Mouse (Mus musculus) small intestine, adult 2 months (tissue): ENCODE measurements around the gene Rnf40. TPM values are rescaled to one million over a fixed set of nuclear protein-coding genes. Genes with fewer than 3 reads are reported as not detected.
"Not testable (repeated sequence)": the region's sequence is repeated elsewhere in the genome, so short reads cannot be mapped to it uniquely, and the experiment has no call there.

ENCODE experiments used
- H3K27ac ChIP-seq: fragments of 200-500 bp; 2 replicates; pipeline ENCODE4 v1.5.1; 2012; ENCODE audit warnings: low read depth, low read length, control low read depth, inconsistent platforms; ENCODE audit not compliant: insufficient read depth
- H3K27me3 ChIP-seq: fragments of 200-500 bp; 2 replicates; pipeline ENCODE4 v1.6.1; 2012; ENCODE audit warnings: mild to moderate bottlenecking, moderate library complexity, low read length, inconsistent platforms; ENCODE audit not compliant: control insufficient read depth, insufficient read depth
- H3K36me3 ChIP-seq: fragments of 200-500 bp; 2 replicates; pipeline ENCODE4 v1.6.1; 2012; ENCODE audit warnings: mild to moderate bottlenecking, low read length, control low read depth, inconsistent platforms; ENCODE audit not compliant: control insufficient read depth, insufficient read depth
- H3K4me1 ChIP-seq: fragments of 200-500 bp; 2 replicates; pipeline ENCODE4 v1.6.1; 2012; ENCODE audit warnings: low read length, inconsistent platforms, mixed read lengths; ENCODE audit not compliant: control insufficient read depth, insufficient read depth, insufficient read length
- H3K4me3 ChIP-seq: fragments of 200-500 bp; 2 replicates; pipeline ENCODE4 v1.5.1; 2012; ENCODE audit warnings: low read depth, mild to moderate bottlenecking, control low read depth, inconsistent platforms, low read length, moderate library complexity
- CTCF ChIP-seq: fragments of 200-500 bp; IDR thresholded peaks from 2 replicates; pipeline ENCODE4 v1.5.1; 2012; ENCODE audit warnings: low read depth, mild to moderate bottlenecking, control low read depth, inconsistent platforms, low read length, moderate library complexity, mixed read lengths; ENCODE audit not compliant: insufficient replicate concordance, insufficient read length; ENCODE audit errors: extremely low read depth
- POLR2A ChIP-seq: fragments of 200-500 bp; IDR thresholded peaks from 2 replicates; pipeline ENCODE4 v1.6.1; 2012; ENCODE audit warnings: low read depth, mild to moderate bottlenecking, control low read depth, inconsistent platforms, low read length, moderate library complexity
- WGBS: fragments of 180-500 bp; shearing (Covaris S2); methylation state at CpG from one replicate; pipeline ENCODE4 v1.1.7; 2018; 5-methylcytosine and 5-hydroxymethylcytosine counted together
- polyA plus RNA-seq: library from polyadenylated mRNA; depleted of rRNA; stranded (reverse); fragments of >200 nt; gene quantifications from 2 replicates; pipeline ENCODE4 v1.2.3, GENCODE M21; 2012

The Rnf40 gene
- polyA plus RNA-seq, 1 experiment: 20.6 TPM

DNA sequence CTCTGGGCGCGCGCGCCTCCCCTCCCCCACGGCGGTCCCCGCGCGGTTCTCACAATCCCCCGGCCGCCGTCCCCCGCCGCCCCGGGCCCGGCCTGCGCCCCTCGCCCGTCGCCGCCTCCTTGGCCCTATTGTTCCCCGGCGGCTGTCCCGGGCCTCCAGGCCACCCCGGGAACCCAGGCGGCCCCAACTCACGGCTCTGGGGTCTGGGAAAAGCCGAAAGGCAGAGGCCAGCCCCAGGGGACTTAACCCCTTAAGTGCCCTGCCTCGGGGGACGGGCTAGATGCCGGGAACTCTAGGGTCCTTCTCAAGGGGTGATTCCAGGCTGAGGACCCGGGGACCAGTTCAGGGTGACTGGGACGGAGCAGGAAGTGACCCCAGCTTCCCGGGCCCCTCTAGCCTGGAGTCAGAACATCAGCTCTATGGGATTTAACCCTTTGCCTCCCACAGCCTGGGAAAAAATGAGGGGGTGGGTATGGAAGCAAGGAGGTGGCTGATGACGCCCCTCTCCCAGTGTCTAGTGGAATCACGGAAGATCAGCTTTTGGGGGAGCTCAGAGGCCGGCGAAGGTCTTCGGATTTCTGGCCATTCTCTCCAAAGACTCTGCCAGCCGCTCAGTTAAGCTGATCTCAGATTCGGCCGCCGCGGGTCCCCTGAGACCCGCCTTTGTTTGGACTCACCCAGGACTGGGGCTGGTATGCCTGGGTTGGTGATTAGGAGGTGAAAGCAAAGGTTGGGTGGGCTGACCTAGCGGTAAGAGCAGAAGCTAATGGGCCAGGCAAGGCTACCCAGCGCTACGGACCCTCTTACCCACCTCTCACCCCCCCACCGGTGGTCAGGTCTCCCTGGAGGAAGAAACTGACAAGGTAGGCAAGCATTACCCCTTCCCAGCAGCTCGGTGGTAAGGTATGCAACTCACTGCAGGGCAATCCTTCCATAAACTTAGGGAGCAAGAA lies 26.6 kb downstream of the Rnf40 start, which contains the start of gene Zfp629:
Gene Zfp629, minus strand, starts transcription at position 907 of the 953 bp plus-strand sequence.
- WGBS: 1% methylated on average over 50 of the region's 50 CpGs
- H3K27me3 ChIP-seq: no peaks in the 10 kb centered on the region
- peaks cover 18% of the 10 kb centered on the region for H3K36me3 ChIP-seq
- no peak within 1 kb of the TSS for H3K27ac ChIP-seq
- TF ChIP-seq POLR2A (no peak), CTCF (no peak)
- H3K4me3 ChIP-seq: peak within 1 kb of the TSS; percentile 98
- H3K4me1 ChIP-seq: 0 out of 2 replicates have a peak, but pooled peaks cover 3% of the 10 kb centered on the region

DNA sequence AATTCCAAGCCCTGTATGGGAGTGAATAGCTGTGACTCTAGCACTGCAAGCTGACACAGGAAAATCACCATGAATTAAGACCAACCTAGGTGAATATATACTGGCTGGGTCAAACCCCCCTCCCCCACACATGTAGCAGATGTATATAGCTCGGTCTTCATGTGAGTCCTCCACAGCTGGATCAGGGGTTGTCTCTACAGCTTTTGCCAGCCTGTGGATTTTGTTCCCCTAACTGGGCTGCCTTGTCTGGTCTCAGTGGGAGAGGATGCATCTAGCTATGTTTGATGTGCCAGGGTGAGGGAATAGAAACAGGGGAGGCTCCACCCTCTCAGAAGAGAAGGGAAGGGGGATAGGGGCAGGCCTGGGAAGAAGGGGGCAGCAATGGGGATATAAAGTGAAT lies 27.8 kb downstream of the Rnf40 start:
- Histone ChIP-seq H3K27ac (no peak overlapping the region), H3K36me3 (peaks cover 10% of the 10 kb centered on the region), H3K4me3 (no peak overlapping the region), H3K27me3 (no peaks in the 10 kb centered on the region), H3K4me1 (0 out of 2 replicates have a peak, but pooled peaks cover 3% of the 10 kb centered on the region)
- TF ChIP-seq CTCF: no peak
- TF ChIP-seq POLR2A: no peak
- WGBS: 54% methylated on average over 1 of the region's 1 CpGs

DNA sequence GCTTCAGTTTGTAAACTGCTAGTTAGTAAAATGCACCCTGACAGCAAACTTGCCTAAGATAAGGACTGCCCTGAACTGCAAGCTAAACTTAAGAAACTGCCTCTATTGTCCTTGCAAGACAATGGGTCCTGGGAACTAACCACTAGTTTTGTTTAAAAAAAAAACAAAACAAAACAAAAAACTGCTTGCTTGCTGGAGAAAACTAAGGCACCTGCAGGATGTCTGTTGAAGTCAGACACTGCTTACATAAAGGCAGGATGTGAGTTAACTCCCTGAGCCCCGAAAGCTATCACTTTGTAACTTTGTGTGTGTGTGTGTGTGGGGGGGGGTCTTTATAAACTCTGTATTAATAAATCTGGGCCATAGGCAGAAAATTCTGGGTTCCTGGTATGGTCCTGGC lies 28.3 kb downstream of the Rnf40 start:
- no peak for TF ChIP-seq POLR2A
- no peak for TF ChIP-seq CTCF
- H3K36me3 ChIP-seq: peaks cover 6% of the 10 kb centered on the region
- 0 out of 2 replicates have a peak, but pooled peaks cover 3% of the 10 kb centered on the region for H3K4me1 ChIP-seq
- 83% methylated on average over 1 of the region's 1 CpGs for WGBS
- H3K4me3 ChIP-seq: no peak overlapping the region
- H3K27me3 ChIP-seq: no peaks in the 10 kb centered on the region
- H3K27ac ChIP-seq: no peak overlapping the region

DNA sequence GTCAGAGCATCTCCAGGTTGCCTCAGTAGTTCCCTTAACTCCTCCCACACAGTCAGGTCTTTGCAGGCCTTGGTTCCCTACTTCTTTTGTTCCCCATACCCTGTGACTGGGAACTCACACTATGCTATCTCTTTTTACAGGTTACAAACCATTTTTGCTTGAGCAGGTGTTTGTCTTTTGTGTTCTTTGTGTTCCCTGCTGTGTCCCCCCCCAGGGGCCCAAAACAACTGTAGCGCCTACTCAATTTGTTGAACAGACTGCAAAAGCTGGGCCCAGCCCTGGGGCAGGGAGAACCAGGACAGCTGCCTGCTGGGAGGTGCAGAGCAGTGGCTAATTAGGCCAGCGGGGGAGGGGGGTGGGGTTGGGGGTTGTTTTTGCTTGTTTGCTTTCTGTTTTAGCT lies 29.4 kb downstream of the Rnf40 start:
- Histone ChIP-seq H3K4me1 (0 out of 2 replicates have a peak, but pooled peaks cover 3% of the 10 kb centered on the region), H3K27me3 (no peaks in the 10 kb centered on the region), H3K36me3 (no peaks in the 10 kb centered on the region), H3K27ac (no peak overlapping the region), H3K4me3 (no peak overlapping the region)
- WGBS: 81% methylated on average over 2 of the region's 2 CpGs
- TF ChIP-seq POLR2A (no peak), CTCF (no peak)

DNA sequence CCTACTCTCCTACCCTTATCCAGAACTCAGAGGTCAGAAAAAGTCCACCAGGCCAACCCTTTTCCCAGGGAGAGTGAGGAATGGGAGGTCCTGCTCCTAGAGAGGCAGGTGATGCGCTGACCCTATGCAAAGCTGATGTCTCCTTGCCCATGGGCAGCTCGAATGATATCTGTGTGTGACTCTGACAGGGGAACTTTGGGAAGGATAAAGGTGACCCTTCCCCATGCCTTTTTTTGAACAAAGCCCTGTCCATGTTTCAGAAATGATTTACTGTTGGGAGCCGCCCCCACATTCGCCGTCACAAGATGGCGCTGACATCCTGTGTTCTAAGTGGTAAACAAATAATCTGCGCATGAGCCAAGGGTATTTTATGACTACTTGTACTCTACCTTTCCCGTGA lies 29.8 kb downstream of the Rnf40 start:
- not testable (repeated sequence) for H3K27me3 ChIP-seq, H3K27ac ChIP-seq, H3K36me3 ChIP-seq, H3K4me1 ChIP-seq, H3K4me3 ChIP-seq
- 92% methylated on average over 7 of the region's 8 CpGs for WGBS

DNA sequence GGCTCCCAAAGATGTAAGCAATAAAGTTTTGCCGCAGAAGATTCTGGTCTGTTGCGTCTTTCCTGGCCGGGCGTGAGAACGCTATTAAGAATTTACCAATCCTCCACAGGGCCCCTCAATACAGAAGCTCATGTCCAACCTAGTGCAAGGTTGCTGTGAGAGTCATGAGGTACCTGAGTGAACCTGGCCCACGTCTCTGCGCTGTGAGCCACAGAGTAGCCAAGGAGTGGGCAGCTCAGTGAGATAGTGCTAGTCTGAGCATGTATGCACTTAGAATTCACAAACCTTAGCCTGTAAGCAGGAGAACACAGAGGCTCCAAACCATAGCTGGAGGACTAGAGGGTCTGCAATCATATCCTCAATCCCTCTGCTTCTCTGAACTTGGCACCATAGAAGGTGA lies 37.5 kb downstream of the Rnf40 start:
- WGBS: 96% methylated on average over 7 of the region's 7 CpGs
- H3K27ac ChIP-seq: no peak overlapping the region
- H3K4me3 ChIP-seq: no peak overlapping the region
- no peaks in the 10 kb centered on the region for H3K4me1 ChIP-seq
- TF ChIP-seq POLR2A: no peak
- no peak for TF ChIP-seq CTCF
- H3K36me3 ChIP-seq: no peaks in the 10 kb centered on the region
- H3K27me3 ChIP-seq: no peaks in the 10 kb centered on the region

DNA sequence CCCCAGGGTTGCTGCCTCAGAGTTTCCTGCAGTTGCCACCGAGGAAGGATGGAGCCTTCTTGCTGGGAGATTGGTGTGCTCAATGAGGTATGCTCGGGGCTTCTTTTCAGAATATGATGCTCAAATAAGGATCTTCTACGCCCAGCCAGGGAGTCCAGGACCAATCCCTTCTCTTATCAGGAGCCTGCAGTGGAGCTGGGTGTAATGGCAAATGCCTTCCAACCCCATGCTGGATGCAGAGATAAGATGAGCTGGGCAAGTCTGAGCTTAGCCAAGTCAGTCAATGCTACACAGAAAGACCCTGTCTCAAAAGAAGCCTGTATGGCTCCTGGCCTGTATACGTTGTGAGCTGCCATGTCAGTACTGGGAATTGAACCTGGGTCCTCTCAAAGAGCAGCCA lies 37.9 kb downstream of the Rnf40 start:
- no peak overlapping the region for H3K27ac ChIP-seq
- WGBS: 86% methylated on average over 4 of the region's 4 CpGs
- H3K4me3 ChIP-seq: no peak overlapping the region
- no peaks in the 10 kb centered on the region for H3K27me3 ChIP-seq
- no peaks in the 10 kb centered on the region for H3K4me1 ChIP-seq
- TF ChIP-seq POLR2A (no peak), CTCF (no peak)
- no peaks in the 10 kb centered on the region for H3K36me3 ChIP-seq

DNA sequence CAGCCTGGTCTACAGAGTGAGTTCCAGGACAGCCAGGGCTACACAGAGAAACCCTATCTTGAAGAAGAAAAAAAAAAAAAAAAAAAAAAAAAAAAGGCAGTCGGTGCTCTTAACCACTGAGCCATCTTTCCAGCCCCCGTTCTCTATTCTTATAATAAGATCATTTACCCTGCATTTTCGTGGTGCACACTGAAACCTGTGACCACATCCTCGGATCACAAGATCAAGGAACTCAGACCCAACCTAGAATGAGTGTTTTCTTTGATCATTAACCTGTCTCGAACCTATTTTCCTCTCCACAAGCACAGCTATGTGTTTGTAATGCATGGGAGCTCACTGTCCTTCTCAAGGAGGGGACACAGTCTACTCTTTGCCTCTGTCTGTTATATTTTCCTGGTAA lies 40.1 kb downstream of the Rnf40 start:
- no peaks in the 10 kb centered on the region for H3K4me1 ChIP-seq
- 73% methylated on average over 5 of the region's 5 CpGs for WGBS

More for the DNA sequence above, 40.1 kb downstream of the Rnf40 start:
- Histone ChIP-seq H3K27ac (no peak overlapping the region), H3K27me3 (no peaks in the 10 kb centered on the region), H3K4me3 (no peak overlapping the region), H3K36me3 (no peaks in the 10 kb centered on the region)
- no peak for TF ChIP-seq CTCF
- no peak for TF ChIP-seq POLR2A
